Mouse (Mus musculus): Measurements from ENCODE around the gene Camk2d. TPM values are rescaled to one million over a fixed set of nuclear protein-coding genes. Genes with fewer than 3 reads are reported as not detected.

Gene Camk2d
- polyA plus RNA-seq, 1 experiment from 2014 or later: 7.1 TPM

DNA sequence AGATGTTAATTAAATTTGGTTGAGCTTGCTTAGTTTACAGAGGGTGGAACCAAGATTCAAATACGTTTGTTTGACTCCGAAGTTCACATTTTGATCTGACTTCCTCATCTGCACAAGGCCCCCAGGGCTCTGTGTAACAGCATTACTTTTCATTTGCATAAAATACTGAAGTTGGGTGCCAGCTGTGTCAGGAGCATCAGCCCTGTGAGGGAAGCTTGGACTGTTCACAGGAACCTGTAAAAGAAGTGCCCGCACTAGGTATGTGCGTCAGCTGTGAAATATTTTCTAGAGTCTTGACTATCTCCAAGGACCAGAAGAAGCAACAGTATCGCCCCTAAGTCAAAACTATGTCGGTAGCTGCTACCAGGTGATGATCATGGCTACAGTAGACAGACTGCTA is 100.5 kb downstream of the Camk2d start:
- H3K4me3 ChIP-seq: no peak overlapping the region
- 68% methylated on average over 6 of the region's 6 CpGs for WGBS (ENCODE audit: insufficient replicate concordance)
- H3K9me3 ChIP-seq (replicated peaks): no peaks in the 10 kb centered on the region
- no peak overlapping the region for H3K9ac ChIP-seq
- H3K27ac ChIP-seq: no peak overlapping the region
- no peaks in the 10 kb centered on the region for H3K36me3 ChIP-seq
- no peak overlapping the region for H3K4me2 ChIP-seq
- no peaks in the 10 kb centered on the region for H3K4me1 ChIP-seq
- no peak for ATAC-seq
- no peaks in the 10 kb centered on the region for H3K27me3 ChIP-seq (replicated peaks)

DNA sequence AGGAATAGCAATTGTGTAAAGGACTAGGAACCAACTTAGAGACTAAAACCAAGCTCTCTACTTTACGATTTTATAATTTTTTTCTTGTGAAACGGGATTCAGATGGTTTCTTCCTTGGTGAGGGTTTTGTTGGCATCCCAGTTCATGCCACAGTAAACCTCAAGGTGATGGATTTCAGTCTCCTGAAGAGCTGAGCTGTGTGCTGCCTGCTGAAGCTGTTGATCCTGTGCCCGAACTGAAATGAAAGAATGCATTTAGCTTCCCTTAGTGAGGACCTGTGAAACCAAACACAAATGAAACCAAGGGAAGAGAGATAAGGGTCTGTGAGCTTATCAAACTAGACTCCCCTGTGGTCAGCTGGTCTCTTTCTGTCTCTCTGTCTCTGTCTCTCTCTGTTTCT is 103.6 kb downstream of the Camk2d start:
- 40% methylated on average over 3 of the region's 3 CpGs for WGBS (ENCODE audit: insufficient replicate concordance)

DNA sequence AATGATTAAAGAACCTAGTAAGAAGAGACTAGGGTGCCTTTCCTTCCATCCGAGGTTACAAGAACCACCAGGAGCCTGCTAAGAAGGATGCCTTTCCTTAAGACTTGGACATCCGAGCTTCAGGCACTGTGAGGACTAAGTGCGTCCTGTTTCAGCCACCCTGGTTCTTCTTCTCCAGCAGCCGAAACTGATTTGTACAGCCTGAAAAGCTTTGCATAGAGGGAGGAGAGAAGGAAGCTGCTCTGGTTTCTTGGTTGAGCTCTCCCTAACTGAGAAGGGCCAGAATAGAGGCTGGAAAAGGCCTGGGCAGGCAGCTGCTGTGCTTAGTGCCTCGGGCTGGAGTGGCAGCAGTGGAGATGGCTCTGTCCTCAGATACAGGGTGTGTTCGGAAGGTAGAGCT is 105.0 kb downstream of the Camk2d start:
- H3K4me1 ChIP-seq: no peaks in the 10 kb centered on the region
- H3K27me3 ChIP-seq (replicated peaks): no peaks in the 10 kb centered on the region
- H3K9ac ChIP-seq: no peak overlapping the region
- no peaks in the 10 kb centered on the region for H3K9me3 ChIP-seq (replicated peaks)
- H3K36me3 ChIP-seq: no peaks in the 10 kb centered on the region
- H3K4me3 ChIP-seq: no peak overlapping the region
- no peak overlapping the region for H3K27ac ChIP-seq
- WGBS (ENCODE audit: insufficient replicate concordance): 59% methylated on average over 6 of the region's 6 CpGs
- ATAC-seq: no peak
- H3K4me2 ChIP-seq: no peak overlapping the region

More for the DNA sequence above, 103.6 kb downstream of the Camk2d start:
- Histone ChIP-seq H3K4me1 (no peaks in the 10 kb centered on the region), H3K27me3 (replicated peaks) (no peaks in the 10 kb centered on the region), H3K27ac (no peak overlapping the region), H3K36me3 (no peaks in the 10 kb centered on the region), H3K4me3 (no peak overlapping the region), H3K9ac (no peak overlapping the region), H3K9me3 (replicated peaks) (no peaks in the 10 kb centered on the region), H3K4me2 (no peak overlapping the region)
- ATAC-seq: no peak

DNA sequence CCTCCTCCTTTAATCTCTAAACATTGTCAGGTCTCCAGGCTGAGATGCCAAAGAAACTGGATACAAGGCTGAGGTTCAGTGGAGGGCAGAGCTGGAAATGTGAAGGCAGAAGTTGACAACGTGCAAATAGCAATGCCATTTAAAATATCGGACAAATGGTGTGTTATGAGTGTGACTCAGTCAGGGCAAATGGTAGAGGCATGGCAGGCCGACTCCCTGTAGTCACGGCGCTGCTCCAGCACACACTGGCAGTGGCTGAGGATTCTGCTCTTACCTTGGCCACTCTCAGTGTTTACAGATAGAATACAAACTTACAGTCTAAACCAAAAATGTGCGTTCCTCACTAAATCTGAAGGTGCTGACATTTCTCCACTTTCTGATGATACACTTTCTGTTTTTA is 105.5 kb downstream of the Camk2d start:
- ATAC-seq: no peak
- WGBS (ENCODE audit: insufficient replicate concordance): 75% methylated on average over 6 of the region's 6 CpGs

DNA sequence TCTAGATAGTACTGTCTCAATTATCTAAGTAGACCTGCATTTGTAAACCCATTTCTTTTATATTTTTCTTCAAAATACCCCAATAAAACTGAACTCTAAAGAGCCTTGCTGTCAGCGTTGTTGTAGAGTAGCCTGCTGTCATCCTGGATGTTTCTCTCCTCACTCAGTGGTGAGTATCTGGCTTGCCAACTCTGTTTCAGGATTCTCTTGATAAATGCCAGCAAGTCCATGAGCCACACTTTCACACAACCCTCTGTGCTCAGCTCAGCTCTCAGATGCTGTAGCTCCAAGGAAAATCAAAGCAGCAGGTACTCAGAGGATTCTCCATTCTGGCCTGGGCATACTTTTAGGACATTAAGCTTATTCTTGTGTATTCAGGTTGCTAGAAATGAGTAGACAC is 109.4 kb downstream of the Camk2d start:
- H3K4me2 ChIP-seq: no peak overlapping the region
- H3K27ac ChIP-seq: no peak overlapping the region
- 72% methylated on average over 1 of the region's 1 CpGs for WGBS (ENCODE audit: insufficient replicate concordance)
- H3K4me1 ChIP-seq: no peaks in the 10 kb centered on the region
- no peak overlapping the region for H3K4me3 ChIP-seq
- no peak for ATAC-seq
- H3K9me3 ChIP-seq (replicated peaks): no peaks in the 10 kb centered on the region
- no peaks in the 10 kb centered on the region for H3K36me3 ChIP-seq
- no peak overlapping the region for H3K9ac ChIP-seq
- H3K27me3 ChIP-seq (replicated peaks): no peaks in the 10 kb centered on the region

More for the DNA sequence above, 105.5 kb downstream of the Camk2d start:
- Histone ChIP-seq H3K27ac (no peak overlapping the region), H3K9ac (no peak overlapping the region), H3K4me1 (no peaks in the 10 kb centered on the region), H3K9me3 (replicated peaks) (no peaks in the 10 kb centered on the region), H3K27me3 (replicated peaks) (no peaks in the 10 kb centered on the region), H3K4me2 (no peak overlapping the region), H3K4me3 (no peak overlapping the region), H3K36me3 (no peaks in the 10 kb centered on the region)

DNA sequence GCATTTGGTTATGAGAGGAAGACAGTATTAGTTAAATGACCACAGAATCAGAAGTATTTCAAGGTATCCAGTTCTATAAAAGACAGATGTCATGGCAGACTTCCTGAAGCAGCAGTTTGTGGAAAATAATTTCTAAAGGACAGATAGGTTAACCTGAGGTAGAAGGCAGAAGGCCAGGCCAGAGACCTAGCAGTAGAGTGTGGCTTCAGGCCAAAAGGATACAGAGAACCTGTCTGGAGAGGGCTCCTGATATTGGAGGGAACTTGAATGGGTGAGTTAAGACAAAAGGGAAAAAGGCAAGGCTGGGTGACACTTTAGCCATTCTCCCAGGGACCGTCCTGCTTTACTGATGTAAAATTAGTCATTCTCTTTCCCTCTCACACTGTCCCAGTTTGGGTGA is 118.2 kb downstream of the Camk2d start:
- 84% methylated on average over 1 of the region's 1 CpGs for WGBS (ENCODE audit: insufficient replicate concordance)
- H3K4me2 ChIP-seq: no peak overlapping the region
- no peaks in the 10 kb centered on the region for H3K4me1 ChIP-seq
- ATAC-seq: no peak
- no peaks in the 10 kb centered on the region for H3K9me3 ChIP-seq (replicated peaks)
- H3K4me3 ChIP-seq: no peak overlapping the region
- H3K27me3 ChIP-seq (replicated peaks): no peaks in the 10 kb centered on the region
- H3K36me3 ChIP-seq: no peaks in the 10 kb centered on the region
- H3K27ac ChIP-seq: no peak overlapping the region
- no peak overlapping the region for H3K9ac ChIP-seq

DNA sequence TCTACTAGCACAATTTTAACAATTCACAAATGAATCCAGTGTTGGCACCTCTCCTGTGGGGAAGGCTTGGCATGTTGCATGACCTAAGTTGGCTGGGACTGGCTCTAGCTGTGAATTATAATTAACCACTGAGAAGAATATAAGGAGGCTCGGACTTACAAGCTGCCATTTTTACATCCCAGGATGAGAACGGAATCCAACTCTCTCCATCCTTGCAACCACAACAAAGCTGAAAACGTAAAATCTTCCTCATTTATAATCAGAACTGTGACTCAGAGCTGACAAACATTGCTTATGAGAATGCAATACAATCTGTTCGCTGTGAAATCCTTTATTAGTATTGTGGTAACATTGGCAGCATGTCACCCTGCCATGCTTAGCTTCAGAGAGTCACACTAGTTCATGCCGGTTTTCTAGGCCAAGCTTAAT is 126.9 kb downstream of the Camk2d start:
- no peak overlapping the region for H3K27ac ChIP-seq
- no peak overlapping the region for H3K9ac ChIP-seq
- ATAC-seq: no peak
- H3K4me3 ChIP-seq: no peak overlapping the region
- 75% methylated on average over 5 of the region's 5 CpGs for WGBS (ENCODE audit: insufficient replicate concordance)
- no peaks in the 10 kb centered on the region for H3K36me3 ChIP-seq
- no peaks in the 10 kb centered on the region for H3K4me1 ChIP-seq
- no peak overlapping the region for H3K4me2 ChIP-seq
- no peaks in the 10 kb centered on the region for H3K27me3 ChIP-seq (replicated peaks)
- H3K9me3 ChIP-seq (replicated peaks): no peaks in the 10 kb centered on the region

DNA sequence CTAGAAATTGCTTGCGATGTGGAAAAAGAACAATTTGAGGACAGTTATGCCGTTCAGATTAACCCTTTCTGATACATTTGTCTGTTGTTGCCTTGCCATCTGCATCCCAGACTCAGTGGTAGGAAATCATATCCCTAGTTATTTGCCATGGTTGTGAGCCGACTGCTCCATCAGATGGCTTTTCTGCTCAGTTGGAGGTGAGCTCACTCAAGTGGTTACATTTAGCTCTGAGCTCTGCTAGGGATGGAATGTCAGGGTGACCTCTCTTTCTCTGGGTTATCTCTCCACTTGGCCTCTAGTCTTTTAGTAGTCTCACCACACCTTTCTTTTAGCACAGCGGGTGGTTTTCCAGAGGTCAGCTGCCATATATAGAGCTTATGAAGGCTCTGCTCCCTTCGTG is 127.4 kb downstream of the Camk2d start:
- no peaks in the 10 kb centered on the region for H3K36me3 ChIP-seq
- no peaks in the 10 kb centered on the region for H3K27me3 ChIP-seq (replicated peaks)
- WGBS (ENCODE audit: insufficient replicate concordance): 74% methylated on average over 5 of the region's 5 CpGs
- H3K9me3 ChIP-seq (replicated peaks): no peaks in the 10 kb centered on the region
- ATAC-seq: no peak
- no peaks in the 10 kb centered on the region for H3K4me1 ChIP-seq
- no peak overlapping the region for H3K9ac ChIP-seq
- no peak overlapping the region for H3K4me3 ChIP-seq
- H3K4me2 ChIP-seq: no peak overlapping the region
- no peak overlapping the region for H3K27ac ChIP-seq

DNA sequence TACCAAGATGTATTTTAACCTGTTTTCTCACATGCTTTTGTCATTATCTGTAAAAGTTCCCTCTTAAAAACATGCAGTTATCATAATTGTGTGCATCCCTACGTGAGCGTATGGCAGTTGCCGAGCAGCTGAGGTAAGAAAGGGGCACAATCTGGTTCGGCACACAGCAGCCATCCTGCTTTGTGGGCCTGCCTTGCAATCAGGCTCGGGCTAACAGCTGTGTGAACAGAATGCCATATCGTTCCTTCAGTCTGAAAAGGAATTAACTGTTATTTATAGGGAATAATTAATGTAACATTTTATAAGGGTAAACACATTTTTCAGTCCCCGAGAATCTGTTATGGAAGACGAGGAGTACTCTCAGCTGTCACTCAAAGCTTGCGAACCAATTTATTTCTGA is 129.5 kb downstream of the Camk2d start:
- Histone ChIP-seq H3K36me3 (no peaks in the 10 kb centered on the region), H3K27ac (no peak overlapping the region), H3K27me3 (replicated peaks) (no peaks in the 10 kb centered on the region), H3K9me3 (replicated peaks) (no peaks in the 10 kb centered on the region), H3K4me1 (no peaks in the 10 kb centered on the region), H3K4me2 (no peak overlapping the region), H3K4me3 (no peak overlapping the region), H3K9ac (no peak overlapping the region)
- WGBS (ENCODE audit: insufficient replicate concordance): 78% methylated on average over 9 of the region's 9 CpGs
- no peak for ATAC-seq

DNA sequence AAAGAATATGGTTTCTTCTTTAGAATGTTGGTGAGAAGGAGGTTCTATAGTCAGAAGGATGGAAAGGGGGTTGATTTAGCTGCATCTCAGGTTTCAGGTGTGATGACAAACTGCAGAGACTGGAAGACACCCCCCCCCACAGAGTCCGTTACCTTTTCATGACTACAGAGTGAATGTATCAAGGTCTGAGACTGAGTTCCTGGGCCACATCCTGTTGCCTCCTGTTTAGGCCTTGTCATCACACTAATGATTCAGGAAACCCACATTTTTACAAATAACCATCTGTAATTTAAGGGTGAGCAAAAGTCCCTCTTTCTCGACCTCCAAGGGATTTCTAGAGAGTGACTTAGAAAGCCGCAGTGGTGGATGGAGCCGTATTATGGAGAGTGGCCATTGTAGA is 131.3 kb downstream of the Camk2d start:
- no peaks in the 10 kb centered on the region for H3K27me3 ChIP-seq (replicated peaks)
- ATAC-seq: no peak
- no peak overlapping the region for H3K27ac ChIP-seq
- no peaks in the 10 kb centered on the region for H3K4me1 ChIP-seq
- H3K4me3 ChIP-seq: no peak overlapping the region
- no peaks in the 10 kb centered on the region for H3K36me3 ChIP-seq
- H3K9me3 ChIP-seq (replicated peaks): no peaks in the 10 kb centered on the region
- H3K4me2 ChIP-seq: no peak overlapping the region
- WGBS (ENCODE audit: insufficient replicate concordance): 84% methylated on average over 4 of the region's 4 CpGs
- H3K9ac ChIP-seq: no peak overlapping the region

DNA sequence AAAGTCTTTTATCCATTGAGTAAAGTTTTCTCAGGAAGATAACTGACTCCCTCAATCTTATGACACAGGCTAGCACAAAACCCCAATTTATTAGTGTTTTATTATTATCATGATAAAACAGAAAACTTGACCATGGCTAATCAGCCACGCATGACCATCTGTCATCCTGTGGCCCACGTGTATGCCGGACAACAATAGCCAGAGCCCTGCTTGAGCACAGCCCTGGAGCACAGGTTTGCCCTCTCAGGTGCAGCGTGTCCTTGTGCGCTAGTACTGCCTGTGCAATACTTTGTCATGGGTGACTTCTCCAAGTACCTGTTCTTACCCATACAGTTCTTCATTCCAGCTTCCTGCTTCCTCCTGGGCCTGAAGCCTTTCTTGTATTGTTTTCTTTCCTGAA is 134.3 kb downstream of the Camk2d start:
- ATAC-seq: no peak
- Histone ChIP-seq H3K36me3 (no peaks in the 10 kb centered on the region), H3K9ac (no peak overlapping the region), H3K4me2 (no peak overlapping the region), H3K27me3 (replicated peaks) (no peaks in the 10 kb centered on the region), H3K27ac (no peak overlapping the region), H3K9me3 (replicated peaks) (no peaks in the 10 kb centered on the region), H3K4me3 (no peak overlapping the region), H3K4me1 (no peaks in the 10 kb centered on the region)
- 83% methylated on average over 5 of the region's 5 CpGs for WGBS (ENCODE audit: insufficient replicate concordance)

DNA sequence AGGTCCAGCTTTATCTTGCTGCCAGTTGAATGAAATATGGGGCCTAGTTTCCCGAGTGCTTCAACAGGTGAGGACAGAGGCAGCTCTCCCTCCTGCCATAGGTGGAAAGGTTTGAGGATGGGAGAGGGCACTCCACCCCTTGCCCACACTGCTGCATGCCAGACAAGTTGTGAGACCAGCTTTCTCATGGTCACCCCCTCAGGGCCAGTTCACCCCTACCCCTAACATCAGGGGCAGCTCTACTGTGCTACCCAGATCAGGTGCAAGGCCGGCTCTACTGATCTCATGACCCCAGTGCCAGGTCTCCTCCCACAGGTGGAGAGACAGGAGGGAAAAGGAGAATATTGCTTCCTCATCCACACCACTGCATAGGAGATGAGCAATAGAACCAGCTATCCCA is 136.2 kb downstream of the Camk2d start:
- H3K4me1 ChIP-seq: no peaks in the 10 kb centered on the region
- no peaks in the 10 kb centered on the region for H3K36me3 ChIP-seq
- H3K27me3 ChIP-seq (replicated peaks): no peaks in the 10 kb centered on the region
- no peak overlapping the region for H3K9ac ChIP-seq
- H3K9me3 ChIP-seq (replicated peaks): no peaks in the 10 kb centered on the region
- no peak overlapping the region for H3K4me2 ChIP-seq
- H3K4me3 ChIP-seq: no peak overlapping the region
- 67% methylated on average over 2 of the region's 2 CpGs for WGBS (ENCODE audit: insufficient replicate concordance)
- no peak for ATAC-seq
- H3K27ac ChIP-seq: no peak overlapping the region

DNA sequence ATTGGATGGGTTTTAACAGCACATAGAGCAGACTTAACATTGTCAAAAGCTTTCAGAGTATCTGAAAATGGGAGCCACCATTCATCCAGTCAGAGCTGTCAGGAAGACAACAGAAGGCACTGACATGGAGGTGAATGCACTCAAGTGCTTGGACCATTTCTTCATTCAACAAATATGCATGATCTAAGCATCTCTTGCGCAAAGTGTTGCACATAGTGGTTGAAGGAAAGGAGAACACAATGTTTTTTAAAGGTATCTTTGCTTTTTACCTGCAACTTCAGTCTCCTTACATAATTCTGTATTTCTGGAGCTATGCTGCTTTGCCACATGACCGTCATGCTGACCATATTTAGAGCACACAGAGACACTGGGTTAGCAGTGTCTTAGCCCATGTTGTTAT is 138.4 kb downstream of the Camk2d start:
- no peaks in the 10 kb centered on the region for H3K4me1 ChIP-seq
- H3K4me3 ChIP-seq: no peak overlapping the region
- 74% methylated on average over 2 of the region's 2 CpGs for WGBS (ENCODE audit: insufficient replicate concordance)
- no peak overlapping the region for H3K4me2 ChIP-seq
- H3K27me3 ChIP-seq (replicated peaks): no peaks in the 10 kb centered on the region
- no peak overlapping the region for H3K27ac ChIP-seq
- no peak overlapping the region for H3K9ac ChIP-seq
- no peak for ATAC-seq
- H3K36me3 ChIP-seq: no peaks in the 10 kb centered on the region
- no peaks in the 10 kb centered on the region for H3K9me3 ChIP-seq (replicated peaks)

Measured in liver, embryonic 12.5 days (tissue).